Mouse (Mus musculus): ENCODE data around the gene Sat2. TPM values are rescaled to one million over a fixed set of nuclear protein-coding genes. Genes with fewer than 3 reads are reported as not detected.

Gene Sat2
- polyA plus RNA-seq, 2 experiments: 16.5 to 21.1 TPM

- TF ChIP-seq POLR2A (IDR thresholded peaks at IDR 0.05; ENCODE audit: borderline replicate concordance, extremely low read depth, insufficient read depth, insufficient read length): no peak
- Histone ChIP-seq H3K9me3 (ENCODE audit: control insufficient read depth, low read length) (no peaks in the 10 kb centered on the region), H3K27ac (replicated peaks; ENCODE audit: low read depth, low read length) (no peak overlapping the region), H3K36me3 (ENCODE audit: control insufficient read depth, insufficient read depth, low read length) (peaks cover 42% of the 10 kb centered on the region), H3K4me1 (ENCODE audit: control insufficient read depth, insufficient read depth, low read length) (peaks cover 5% of the 10 kb centered on the region; the same call in 1 of the 2 replicates), H3K9ac (ENCODE audit: low read depth, low read length, severe bottlenecking) (no peak overlapping the region), H3K27me3 (ENCODE audit: control insufficient read depth, insufficient read depth, low read length) (no peaks in the 10 kb centered on the region), H3K4me2 (replicated peaks; ENCODE audit: low read depth, low read length, severe bottlenecking) (no peak overlapping the region), H3K4me3 (replicated peaks; ENCODE audit: low read length) (no peak overlapping the region)
- DNase-seq (ENCODE audit: low spot score): no peak
- WGBS: 78% methylated on average over 7 of the region's 7 CpGs
- ATAC-seq (ENCODE audit: low FRiP score, low read depth): no peak
Observed at GRCm38 (mm10) chr11:69584008-69584407, 37.8 kb upstream of the Sat2 start.

DNA sequence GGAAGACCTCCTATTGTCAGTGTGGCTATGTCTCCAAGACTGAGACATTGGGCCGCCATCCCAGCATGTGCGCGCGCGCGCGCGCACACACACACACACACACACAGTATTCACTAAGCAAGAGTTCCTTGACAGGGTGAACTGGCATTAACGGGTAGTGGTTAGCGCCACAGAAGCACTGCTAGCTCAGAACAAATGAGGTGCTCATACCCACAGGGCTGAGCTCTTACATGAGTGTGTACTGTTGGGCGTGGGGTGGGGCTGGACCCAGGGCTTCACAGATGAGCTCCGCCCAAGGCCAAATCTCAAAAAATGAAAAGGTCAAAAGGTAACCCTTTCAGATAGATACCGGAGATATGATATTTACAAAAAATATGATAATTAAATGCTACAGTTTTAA lies 36.9 kb upstream of the Sat2 start:
- H3K9me3 ChIP-seq (ENCODE audit: control insufficient read depth, low read length): no peaks in the 10 kb centered on the region
- no peak overlapping the region for H3K4me2 ChIP-seq (replicated peaks; ENCODE audit: low read depth, low read length, severe bottlenecking)
- H3K27ac ChIP-seq (replicated peaks; ENCODE audit: low read depth, low read length): no peak overlapping the region
- TF ChIP-seq POLR2A (IDR thresholded peaks at IDR 0.05; ENCODE audit: borderline replicate concordance, extremely low read depth, insufficient read depth, insufficient read length): no peak
- no peak overlapping the region for H3K4me3 ChIP-seq (replicated peaks; ENCODE audit: low read length)
- peaks cover 5% of the 10 kb centered on the region; the same call in 1 of the 2 replicates for H3K4me1 ChIP-seq (ENCODE audit: control insufficient read depth, insufficient read depth, low read length)
- 94% methylated on average over 13 of the region's 13 CpGs for WGBS
- H3K9ac ChIP-seq (ENCODE audit: low read depth, low read length, severe bottlenecking): no peak overlapping the region
- ATAC-seq (ENCODE audit: low FRiP score, low read depth) (no peak), DNase-seq (ENCODE audit: low spot score) (no peak)
- no peaks in the 10 kb centered on the region for H3K27me3 ChIP-seq (ENCODE audit: control insufficient read depth, insufficient read depth, low read length)
- peaks cover 51% of the 10 kb centered on the region for H3K36me3 ChIP-seq (ENCODE audit: control insufficient read depth, insufficient read depth, low read length)

DNA sequence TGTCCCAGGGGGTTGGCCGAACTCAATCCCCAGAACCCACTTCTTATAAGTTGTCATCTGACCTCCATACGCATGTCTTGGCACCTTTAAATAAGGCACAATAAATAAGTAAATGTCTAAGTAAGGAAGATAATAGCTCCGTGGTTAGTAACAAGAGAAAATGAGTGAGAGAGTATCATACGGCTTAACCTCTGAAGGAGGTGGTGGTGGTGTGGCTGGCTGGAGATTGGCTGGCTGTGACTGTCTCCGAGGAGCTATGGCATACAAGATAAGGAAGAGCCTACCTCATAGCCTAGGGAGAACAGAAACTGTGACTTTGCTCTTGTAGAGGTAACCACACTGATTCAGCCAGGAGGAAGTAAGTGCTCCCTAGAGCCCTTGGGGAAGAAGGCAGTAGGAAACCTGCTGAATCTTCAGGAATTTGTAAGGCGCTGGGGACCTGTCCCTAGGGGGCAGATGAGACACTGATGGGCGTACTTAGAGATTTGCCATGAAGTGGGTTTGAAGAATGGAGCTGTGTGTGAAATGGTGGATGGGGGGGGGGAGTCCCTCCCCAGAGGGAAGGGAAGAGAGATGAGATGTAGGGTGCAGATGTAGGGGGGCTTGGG lies 36.0 kb upstream of the Sat2 start:
- no peaks in the 10 kb centered on the region for H3K9me3 ChIP-seq (ENCODE audit: control insufficient read depth, low read length)

GRCm38 (mm10) chr11:69589207-69589834 lies 32.5 kb upstream of the Sat2 start:
- no peak for ATAC-seq (ENCODE audit: low FRiP score, low read depth)
- TF ChIP-seq POLR2A (IDR thresholded peaks at IDR 0.05; ENCODE audit: borderline replicate concordance, extremely low read depth, insufficient read depth, insufficient read length): no peak
- peaks cover 63% of the 10 kb centered on the region for H3K36me3 ChIP-seq (ENCODE audit: control insufficient read depth, insufficient read depth, low read length)
- H3K27me3 ChIP-seq (ENCODE audit: control insufficient read depth, insufficient read depth, low read length): no peaks in the 10 kb centered on the region
- no peak overlapping the region for H3K9ac ChIP-seq (ENCODE audit: low read depth, low read length, severe bottlenecking)
- no peak for DNase-seq (ENCODE audit: low spot score)
- H3K4me1 ChIP-seq (ENCODE audit: control insufficient read depth, insufficient read depth, low read length): no peaks in the 10 kb centered on the region
- 91% methylated on average over 22 of the region's 22 CpGs for WGBS
- no peak overlapping the region for H3K4me2 ChIP-seq (replicated peaks; ENCODE audit: low read depth, low read length, severe bottlenecking)
- H3K4me3 ChIP-seq (replicated peaks; ENCODE audit: low read length): no peak overlapping the region
- H3K9me3 ChIP-seq (ENCODE audit: control insufficient read depth, low read length): no peaks in the 10 kb centered on the region
- H3K27ac ChIP-seq (replicated peaks; ENCODE audit: low read depth, low read length): no peak overlapping the region

More for the DNA sequence above, 36.0 kb upstream of the Sat2 start:
- TF ChIP-seq POLR2A (IDR thresholded peaks at IDR 0.05; ENCODE audit: borderline replicate concordance, extremely low read depth, insufficient read depth, insufficient read length): no peak
- Histone ChIP-seq H3K4me1 (ENCODE audit: control insufficient read depth, insufficient read depth, low read length) (peaks cover 5% of the 10 kb centered on the region; the same call in 1 of the 2 replicates), H3K9ac (ENCODE audit: low read depth, low read length, severe bottlenecking) (no peak overlapping the region), H3K27ac (replicated peaks; ENCODE audit: low read depth, low read length) (no peak overlapping the region), H3K4me3 (replicated peaks; ENCODE audit: low read length) (no peak overlapping the region), H3K27me3 (ENCODE audit: control insufficient read depth, insufficient read depth, low read length) (no peaks in the 10 kb centered on the region), H3K36me3 (ENCODE audit: control insufficient read depth, insufficient read depth, low read length) (peaks cover 60% of the 10 kb centered on the region), H3K4me2 (replicated peaks; ENCODE audit: low read depth, low read length, severe bottlenecking) (no peak overlapping the region)
- no peak for ATAC-seq (ENCODE audit: low FRiP score, low read depth)
- no peak for DNase-seq (ENCODE audit: low spot score)
- WGBS: 89% methylated on average over 7 of the region's 7 CpGs

DNA sequence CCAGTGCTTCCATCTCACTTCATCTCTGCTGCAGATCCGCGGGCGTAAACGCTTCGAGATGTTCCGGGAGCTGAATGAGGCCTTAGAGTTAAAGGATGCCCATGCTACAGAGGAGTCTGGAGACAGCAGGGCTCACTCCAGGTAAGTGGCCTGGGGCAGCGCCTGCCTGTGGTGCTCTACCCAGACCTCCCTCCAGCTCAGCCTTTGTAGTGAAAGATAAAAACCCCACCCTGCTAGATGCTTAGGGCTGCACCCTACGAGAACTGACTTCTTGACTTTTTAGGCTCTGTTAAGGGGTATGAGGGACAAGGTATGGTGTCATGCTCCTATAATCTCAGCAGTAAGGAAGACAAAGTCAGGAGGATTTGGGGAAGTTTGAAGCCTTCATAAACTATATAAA lies 31.2 kb upstream of the Sat2 start:
- H3K27ac ChIP-seq (replicated peaks; ENCODE audit: low read depth, low read length): no peak overlapping the region
- WGBS: 93% methylated on average over 8 of the region's 8 CpGs
- no peak for TF ChIP-seq POLR2A (IDR thresholded peaks at IDR 0.05; ENCODE audit: borderline replicate concordance, extremely low read depth, insufficient read depth, insufficient read length)
- no peak overlapping the region for H3K4me2 ChIP-seq (replicated peaks; ENCODE audit: low read depth, low read length, severe bottlenecking)
- no peaks in the 10 kb centered on the region for H3K4me1 ChIP-seq (ENCODE audit: control insufficient read depth, insufficient read depth, low read length)
- H3K27me3 ChIP-seq (ENCODE audit: control insufficient read depth, insufficient read depth, low read length): no peaks in the 10 kb centered on the region
- H3K9ac ChIP-seq (ENCODE audit: low read depth, low read length, severe bottlenecking): no peak overlapping the region
- ATAC-seq (ENCODE audit: low FRiP score, low read depth) (no peak), DNase-seq (ENCODE audit: low spot score) (no peak)
- H3K9me3 ChIP-seq (ENCODE audit: control insufficient read depth, low read length): no peaks in the 10 kb centered on the region
- no peak overlapping the region for H3K4me3 ChIP-seq (replicated peaks; ENCODE audit: low read length)
- peaks cover 66% of the 10 kb centered on the region for H3K36me3 ChIP-seq (ENCODE audit: control insufficient read depth, insufficient read depth, low read length)
